Mouse (Mus musculus): Measurements from ENCODE around the gene Dapk1. TPM values are rescaled to one million over a fixed set of nuclear protein-coding genes. Genes with fewer than 3 reads are reported as not detected.

The Dapk1 gene
- polyA plus RNA-seq, 1 experiment from 2014 or later: 9.6 TPM

DNA sequence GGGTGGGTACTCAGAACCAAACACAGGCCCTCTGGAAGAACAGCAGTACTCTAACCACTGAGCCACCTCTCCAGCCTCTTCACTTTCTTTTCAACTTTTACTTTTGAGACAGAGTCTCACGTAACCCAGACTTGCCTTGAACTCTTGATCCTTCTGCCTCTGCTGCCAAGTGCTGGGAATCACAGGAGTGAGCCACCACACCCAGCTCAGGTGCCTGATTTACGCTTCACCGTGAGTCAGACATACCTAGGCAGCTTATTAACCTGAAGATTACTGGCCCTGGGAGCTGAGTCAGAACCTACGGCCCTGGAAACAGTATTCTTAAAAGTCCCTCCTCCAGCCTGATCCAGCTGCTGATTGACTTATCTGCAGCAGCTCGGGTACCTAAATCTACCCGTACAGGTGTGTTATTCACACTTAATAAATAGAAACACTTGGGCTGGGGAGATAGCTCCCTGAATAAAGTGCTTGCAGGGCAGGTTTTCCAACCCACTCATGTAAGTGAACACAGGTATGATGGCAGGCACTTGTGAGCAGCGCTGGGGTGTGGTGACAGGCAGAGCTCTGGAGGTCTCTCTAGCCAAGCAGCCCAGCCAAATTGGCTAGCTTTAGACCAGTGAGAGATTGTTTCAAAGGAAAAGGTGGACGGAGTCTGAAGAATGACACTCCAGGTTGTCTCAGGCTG lies 60.9 kb downstream of the Dapk1 start:
- DNase-seq (ENCODE audit: low spot score): no peak

- no peak for DNase-seq (ENCODE audit: low spot score)
These were observed 62.3 kb downstream of the Dapk1 start for GRCm38 (mm10) chr13:60664058-60664457.

DNA sequence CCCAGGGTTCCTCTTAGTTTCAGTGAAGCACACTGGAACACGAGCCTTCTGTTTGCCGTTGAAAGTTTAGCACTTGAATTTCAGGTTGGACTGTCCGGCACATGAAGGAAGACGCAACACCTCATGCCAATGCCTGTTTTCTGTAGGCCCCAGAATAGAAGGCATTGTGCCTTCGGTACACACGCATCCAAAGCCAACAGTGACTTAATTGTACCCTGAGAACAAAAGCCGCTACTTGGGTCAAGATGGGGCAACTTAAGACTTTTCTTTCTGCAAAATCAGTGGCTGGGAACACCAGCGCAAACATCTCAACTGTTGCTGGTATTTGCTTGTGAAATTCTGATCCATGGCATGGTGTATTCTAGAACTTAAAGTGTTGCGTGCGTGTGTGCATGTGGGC lies 63.1 kb downstream of the Dapk1 start:
- no peak for DNase-seq (ENCODE audit: low spot score)

DNA sequence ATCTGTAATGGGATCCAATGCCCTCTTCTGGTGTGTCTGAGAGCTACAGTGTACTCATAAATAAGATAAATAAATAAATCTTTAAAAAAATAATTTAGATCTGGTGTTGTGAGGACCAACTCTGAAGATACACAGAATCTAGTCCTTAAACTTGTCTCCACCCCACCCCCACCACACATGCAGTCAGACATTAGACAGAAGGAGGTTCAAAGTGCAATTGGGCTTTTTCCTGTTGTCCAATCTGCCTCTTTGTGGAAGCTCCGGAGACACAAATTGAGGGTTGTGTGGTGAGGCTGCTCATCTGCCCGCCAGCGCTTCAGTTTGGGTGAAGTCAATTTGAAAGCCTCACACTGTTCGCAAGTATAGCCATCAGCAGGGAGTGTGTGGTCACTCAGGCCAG lies 63.7 kb downstream of the Dapk1 start:
- DNase-seq (ENCODE audit: low spot score): no peak

DNA sequence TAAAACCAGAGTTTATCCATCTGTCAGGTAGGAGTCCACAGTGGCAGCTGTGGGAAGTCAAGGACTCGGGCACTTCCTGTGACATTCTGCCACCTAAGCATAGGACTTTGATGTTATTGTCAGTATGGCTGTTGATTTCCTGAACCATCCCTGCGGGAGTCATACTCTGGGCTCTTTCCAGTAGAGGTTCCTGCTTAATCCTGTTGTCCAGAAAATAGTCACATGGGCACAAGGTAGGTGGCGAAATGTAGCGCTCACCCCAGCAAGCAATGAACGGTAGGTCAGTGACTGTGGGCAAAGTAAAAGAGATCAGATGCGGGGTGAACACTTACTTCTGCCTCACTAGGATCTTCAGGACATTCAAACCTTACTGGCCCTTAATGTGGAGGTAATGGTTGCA lies 66.3 kb downstream of the Dapk1 start:
- DNase-seq (ENCODE audit: low spot score): no peak

DNA sequence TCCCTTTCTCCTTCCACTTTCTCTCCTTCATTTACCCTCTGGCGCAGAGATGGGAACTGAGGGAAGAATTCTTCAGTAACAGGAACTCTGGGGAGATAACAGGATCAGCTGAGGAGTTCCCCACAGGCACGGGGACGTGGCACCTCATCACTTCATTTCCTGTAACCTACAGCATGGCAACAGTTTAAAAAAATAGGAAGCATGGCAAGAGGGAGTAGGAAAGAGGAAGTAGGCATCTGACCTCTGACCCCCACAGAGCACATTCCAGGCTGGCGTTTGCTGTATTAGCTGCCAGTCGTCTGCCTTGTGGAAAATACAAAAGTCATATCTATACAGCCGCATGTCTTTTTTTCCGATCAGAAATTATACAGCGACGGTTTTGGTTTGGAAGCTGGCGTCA lies 68.9 kb downstream of the Dapk1 start:
- no peak for DNase-seq (ENCODE audit: low spot score)

GRCm38 (mm10) chr13:60671235-60671634 lies 69.5 kb downstream of the Dapk1 start:
- DNase-seq (ENCODE audit: low spot score): no peak

DNA sequence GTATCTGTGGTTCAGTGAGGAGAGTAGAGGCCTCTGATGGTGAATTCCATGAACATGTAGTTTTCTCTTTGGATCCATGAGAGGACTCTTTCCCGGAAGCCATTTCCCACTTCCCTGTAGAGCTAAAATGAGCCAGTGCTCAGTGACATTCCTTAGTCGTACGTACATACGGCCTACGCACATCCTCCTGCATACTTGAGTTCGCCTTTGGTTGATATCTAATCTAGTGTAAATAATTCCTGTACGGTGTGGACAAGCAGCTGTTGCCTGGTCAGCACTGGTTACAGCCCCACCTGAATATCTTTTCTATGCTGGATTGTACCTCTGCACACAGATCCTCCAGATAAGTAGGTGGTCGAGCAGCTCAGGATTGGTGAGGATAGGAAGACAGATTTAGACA lies 70.5 kb downstream of the Dapk1 start:
- no peak for DNase-seq (ENCODE audit: low spot score)

GRCm38 (mm10) chr13:60672882-60673675 lies 71.3 kb downstream of the Dapk1 start:
- no peak for DNase-seq (ENCODE audit: low spot score)

GRCm38 (mm10) chr13:60674301-60674700 lies 72.6 kb downstream of the Dapk1 start:
- no peak for DNase-seq (ENCODE audit: low spot score)

DNA sequence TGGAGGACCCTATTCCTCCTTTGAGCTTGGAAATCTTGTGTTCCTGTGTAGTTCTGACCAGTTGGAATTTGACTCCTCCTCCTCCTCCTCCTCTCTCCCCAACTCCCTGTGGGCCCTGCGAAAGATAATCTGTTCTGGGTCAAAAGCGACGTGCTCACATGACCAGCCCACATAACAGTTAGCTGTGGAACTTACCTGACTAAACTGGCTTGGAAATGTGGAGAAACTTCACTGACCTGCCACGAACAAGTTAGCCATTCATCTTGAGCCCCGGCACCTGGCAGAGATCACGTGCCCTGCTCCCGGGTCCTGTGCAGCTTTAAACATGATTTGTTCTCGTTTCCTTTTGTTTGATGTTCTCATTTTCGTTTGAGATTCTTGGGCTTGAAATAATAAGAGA lies 73.2 kb downstream of the Dapk1 start:
- DNase-seq (ENCODE audit: low spot score): no peak

DNA sequence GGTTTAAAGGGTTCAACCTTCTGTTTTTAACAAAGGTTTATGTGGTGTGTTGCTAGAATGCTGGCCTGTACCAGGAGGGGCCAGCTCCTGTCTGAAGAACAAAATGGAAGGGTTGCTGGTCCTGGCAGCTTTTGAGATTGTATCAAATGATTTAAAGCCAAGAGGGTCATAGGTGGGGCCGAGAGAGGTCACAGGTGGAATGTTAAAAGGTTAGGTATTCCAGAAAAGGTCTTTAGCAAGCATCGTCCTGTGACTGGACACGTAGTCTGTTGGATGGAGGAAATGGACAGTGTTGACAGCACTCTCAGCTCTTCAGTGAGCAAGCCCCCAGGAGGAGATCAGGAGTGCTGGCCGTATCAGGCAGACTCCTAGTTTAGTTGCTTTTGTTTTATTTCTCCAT lies 73.7 kb downstream of the Dapk1 start:
- DNase-seq (ENCODE audit: low spot score): no peak

- DNase-seq (ENCODE audit: low spot score): no peak
These were observed 77.2 kb downstream of the Dapk1 start for GRCm38 (mm10) chr13:60678912-60679311.

DNA sequence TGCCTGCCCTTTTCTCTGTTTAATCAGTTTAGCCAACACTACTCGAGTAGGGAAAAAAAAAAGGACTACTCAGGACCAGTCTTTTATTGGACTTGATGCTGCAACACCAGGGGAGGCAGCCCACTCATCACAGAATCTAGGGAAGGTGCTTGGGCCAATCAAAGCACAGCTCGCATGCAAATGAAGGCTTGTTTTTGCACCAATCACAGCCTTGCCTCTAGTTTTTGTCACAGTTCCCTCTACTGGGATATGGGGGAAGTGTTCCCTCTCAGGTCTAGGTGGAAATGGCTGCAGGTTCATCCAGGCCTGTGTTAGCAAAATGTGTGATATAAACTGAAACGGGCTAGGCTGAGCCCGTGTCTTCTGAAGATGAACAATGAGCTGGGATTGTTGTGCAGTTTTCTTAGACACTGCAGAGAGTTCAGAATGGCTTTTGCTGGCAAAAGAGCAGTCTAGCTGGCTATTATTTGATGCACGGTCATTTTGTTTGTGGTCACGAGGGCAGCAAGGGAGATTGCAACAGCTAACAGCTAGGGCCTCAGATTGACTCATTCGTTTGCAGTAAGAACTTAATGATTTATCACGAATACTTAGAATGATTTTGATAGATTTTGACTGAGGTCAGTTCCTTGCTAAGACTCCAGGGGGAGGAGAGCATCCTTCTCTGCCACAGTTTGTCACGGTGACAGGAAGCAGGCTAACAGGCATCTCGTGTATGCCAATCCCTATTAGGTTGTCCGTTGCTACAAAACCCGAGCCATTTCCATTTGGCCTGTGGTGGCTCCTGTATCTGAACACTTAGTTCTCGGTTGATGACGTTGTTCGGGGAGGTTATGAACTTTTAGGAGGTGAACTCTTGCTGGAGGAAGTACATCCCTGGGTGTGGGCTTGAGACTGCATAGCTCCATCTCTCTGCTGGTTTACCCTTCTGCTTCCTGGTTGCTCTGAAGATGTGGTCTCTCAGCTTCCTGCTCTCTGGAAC lies 81.3 kb downstream of the Dapk1 start:
- DNase-seq (ENCODE audit: low spot score): no peak

DNA sequence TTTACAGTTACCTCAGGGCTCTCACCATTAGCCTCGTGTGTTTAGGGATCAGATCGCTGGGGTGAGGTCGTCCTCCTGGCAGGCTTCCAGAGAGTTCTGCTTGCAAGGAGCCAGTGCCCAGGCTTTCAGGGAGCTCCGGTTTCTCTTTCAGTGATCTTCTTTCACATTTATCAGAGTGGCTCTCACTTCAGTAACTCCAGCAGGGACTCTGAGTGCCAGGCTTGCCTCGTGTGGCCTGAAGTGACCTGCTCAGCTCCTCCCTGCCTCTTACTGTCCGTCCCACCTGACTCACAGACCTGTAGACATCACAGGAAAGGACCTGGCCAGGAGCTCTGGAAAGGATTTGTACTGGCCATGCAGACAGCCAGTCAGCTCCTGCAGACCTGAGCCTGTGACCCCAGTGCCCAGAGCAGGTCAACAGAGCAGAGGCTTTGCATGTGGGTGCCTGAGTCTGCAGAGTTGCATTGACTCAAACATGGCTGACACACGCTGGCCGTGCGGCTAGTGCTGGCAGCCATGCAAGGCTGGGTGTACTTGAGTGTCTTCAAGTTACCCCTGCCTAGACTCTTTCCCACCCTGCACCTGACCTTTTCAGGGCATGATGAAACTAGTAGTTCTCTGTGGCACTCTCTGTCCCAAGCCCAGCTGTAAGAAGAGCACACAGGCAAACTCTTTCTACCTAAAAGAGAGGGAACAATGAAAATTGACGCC lies 82.5 kb downstream of the Dapk1 start:
- no peak for DNase-seq (ENCODE audit: low spot score)

DNA sequence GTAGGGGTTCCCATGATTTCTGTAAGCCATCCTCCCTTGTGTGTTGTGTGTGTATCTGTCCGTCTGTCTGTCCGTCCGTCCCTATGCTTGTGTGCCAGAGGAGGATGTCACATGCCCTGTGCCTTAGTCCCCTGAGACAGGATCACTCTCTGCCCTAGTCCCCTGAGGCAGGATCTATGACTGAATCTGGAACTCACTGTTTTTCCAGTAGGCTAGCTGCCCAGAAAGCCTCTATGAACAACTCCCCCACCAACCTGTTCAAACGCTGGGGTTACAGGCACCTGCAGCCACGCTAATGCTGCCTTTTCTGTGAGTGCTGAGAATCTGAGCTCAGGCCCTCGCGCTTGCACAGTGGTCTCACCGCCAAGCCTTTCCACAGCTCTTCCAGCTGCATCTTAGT lies 83.1 kb downstream of the Dapk1 start:
- no peak for DNase-seq (ENCODE audit: low spot score)

DNA sequence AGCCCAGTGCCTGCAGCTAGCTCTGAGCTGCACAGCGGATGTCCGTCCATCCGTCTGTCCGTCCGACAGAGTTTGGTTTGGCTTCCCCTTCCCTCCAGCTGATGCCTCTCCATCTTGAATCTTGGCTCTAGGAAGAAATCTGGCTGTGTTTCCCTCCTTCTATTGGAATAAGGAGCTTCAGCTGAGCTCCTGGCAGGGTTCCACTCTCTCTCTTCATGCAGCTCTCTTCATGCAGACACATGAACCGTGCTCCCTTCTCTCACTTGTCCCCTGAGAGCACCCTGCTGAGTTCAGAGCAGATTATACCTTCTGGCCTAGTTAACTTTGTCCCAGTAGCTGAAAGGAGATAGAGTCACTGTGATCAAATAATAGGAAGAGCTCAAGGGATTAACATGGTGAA lies 83.5 kb downstream of the Dapk1 start:
- DNase-seq (ENCODE audit: low spot score): no peak

DNA sequence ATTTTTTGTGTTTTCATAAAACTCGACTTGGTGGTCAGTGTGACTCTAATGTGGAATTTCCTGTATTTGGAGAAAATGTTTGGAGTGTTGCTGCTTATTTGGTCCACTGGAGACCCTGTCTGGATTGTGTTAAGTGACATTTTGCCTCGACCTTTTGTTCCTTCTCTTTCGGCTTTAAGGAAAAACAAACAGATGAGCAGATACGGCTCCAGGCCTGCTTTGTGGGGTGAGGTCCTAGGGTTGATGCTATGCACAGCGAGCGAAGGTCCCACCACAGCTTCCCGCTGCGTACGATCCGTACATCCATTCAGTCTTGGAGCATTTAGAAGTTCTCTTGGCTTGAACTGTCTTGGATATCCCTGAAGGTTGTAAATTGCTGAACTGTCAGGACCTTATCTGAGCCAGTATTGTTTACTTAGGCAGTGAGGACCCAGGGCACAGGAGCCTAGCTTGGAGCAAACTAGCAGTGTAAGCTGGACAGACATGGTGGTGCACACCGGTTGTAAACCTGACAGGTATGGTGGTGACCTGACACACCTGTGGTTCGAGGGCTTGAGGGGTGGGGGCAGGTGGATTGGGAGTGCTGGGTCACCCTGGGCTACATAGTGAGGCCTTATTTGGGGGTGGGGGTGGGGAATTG lies 84.4 kb downstream of the Dapk1 start:
- no peak for DNase-seq (ENCODE audit: low spot score)

- no peak for DNase-seq (ENCODE audit: low spot score)
These were observed 85.2 kb downstream of the Dapk1 start for GRCm38 (mm10) chr13:60686967-60687366.

DNA sequence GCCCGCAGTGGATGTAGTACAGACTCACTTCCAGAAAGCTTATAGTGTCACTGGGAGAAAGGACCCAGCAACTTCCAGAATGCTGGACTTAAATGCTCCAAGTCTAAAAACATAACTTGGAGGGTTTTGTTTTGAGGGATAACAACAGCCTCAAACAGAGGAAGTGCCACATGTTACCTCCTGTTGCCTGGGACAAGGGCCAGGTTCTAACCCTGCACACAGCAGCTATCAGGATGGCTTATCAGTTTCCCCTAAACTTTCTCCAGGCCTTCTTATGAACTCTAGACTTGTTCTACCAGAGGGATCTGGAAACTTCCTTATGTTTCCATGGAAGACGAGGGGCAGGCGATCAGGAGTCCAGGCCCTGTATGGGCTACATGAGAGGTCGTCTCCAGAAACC lies 85.7 kb downstream of the Dapk1 start:
- no peak for DNase-seq (ENCODE audit: low spot score)

DNA sequence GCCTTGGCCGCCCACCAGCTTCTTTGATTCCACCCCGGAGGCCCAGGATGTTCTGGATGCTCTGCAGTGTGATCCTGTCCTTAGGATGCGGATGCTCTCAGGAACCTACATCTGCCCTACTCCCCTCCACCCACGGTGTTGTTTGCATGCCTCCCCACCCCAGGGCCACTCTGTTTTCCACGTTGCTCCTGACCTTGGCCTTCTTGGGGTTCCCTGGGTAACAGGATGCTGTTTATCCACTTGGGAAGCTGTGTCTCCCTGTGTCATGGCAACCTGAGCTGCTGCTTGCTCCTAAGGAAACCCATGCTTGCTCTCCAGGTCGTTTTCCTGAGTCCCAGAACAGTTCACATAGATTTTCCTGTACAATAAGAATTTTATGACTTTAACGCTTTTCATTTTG lies 86.1 kb downstream of the Dapk1 start:
- no peak for DNase-seq (ENCODE audit: low spot score)
